Mouse (Mus musculus): ENCODE data around the gene Soat2. TPM values are rescaled to one million over a fixed set of nuclear protein-coding genes. Genes with fewer than 3 reads are reported as not detected.
A peak's percentile ranks its signal among the peaks of the same experiment; 100 is the strongest.

The Soat2 gene
- polyA plus RNA-seq, 1 experiment = not detected

DNA sequence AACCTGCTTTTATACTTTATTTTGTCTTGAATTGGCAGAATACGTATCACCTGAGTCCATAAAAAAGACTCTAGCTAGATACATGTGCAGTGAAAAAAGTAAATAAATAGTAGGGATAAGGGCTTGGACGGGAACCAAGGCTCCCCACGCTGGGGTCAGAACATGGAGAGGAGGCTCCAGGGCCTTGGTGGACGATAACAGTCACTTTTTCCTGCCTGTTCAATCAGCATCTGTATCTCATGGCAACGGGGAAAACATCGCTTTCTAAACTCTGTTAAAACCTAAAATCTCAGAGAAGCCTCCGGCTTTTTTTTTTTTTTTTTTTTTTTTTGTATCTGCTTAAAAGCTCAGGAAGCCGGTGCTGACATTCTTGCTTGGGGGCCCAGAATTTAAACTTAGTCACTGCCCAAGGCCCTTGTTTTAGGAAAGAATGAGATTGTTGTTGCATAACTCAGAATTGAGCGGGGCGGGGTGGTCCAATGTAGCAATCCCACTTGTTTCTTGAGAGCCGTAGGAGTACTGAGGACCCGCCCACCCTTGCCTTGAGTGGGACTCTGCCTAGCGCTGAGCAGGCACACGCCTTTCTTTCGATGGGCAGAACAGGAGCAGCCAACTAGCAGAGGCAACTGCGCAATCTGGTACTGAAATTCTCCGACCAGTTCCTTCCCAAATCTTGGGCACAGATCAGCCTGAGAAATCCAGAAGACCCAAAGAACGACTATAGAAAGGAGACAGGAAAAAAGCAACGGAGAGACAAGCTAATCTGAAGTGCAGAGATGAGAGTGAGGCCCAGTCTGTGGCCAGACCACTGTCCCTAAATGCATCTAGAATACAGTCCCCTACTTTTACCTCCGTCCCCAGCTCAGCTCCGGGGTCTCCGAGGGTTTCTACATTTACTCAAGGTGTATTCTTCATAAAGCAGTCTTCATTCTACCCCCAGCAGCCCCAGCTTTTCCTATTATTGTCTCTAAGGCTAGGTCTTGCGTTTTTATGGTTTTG is 7.1 kb upstream of the Soat2 start:
- WGBS = 49% methylated on average over 23 of the region's 23 CpGs
- no peak overlapping the region for H3K27ac ChIP-seq (ENCODE audit: insufficient read depth, low read depth, low read length)
- H3K4me1 ChIP-seq (ENCODE audit: control insufficient read depth, insufficient read depth, low read length) = peaks cover 20% of the 10 kb centered on the region; the same call in 1 of the 2 replicates
- no peak for TF ChIP-seq CTCF (IDR thresholded peaks at IDR 0.05; ENCODE audit: insufficient read depth, low read depth, low read length)
- TF ChIP-seq POLR2A (IDR thresholded peaks at IDR 0.05; ENCODE audit: insufficient read depth, low read depth, low read length) = no peak
- H3K4me3 ChIP-seq (ENCODE audit: insufficient read depth, low read depth, low read length) = no peak overlapping the region

DNA sequence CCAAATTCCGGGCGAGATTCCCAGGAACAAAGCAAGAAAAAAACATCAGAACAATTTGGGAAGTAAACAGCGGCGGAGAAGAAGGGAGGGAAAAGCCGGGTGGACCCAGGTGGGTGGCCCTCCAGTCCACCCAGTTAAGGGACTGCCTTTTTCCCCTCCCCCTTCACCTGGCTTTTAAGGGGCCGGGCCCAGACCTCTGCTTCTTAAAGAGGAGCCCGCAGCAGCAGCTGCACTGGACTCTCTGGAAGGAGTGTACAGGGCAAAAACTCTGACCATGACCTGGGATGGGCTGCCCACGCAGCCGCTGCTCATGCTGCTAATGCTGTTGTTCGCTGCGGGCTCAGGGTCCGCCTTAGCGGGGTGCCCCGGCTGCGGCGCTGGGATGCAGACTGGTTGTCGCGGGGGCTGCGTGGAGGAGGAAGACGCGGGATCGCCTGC is 6.0 kb upstream of the Soat2 start, which contains the start of gene Igfbp6:
Igfbp6 (plus strand) TSS at position 89 of the 438 bp plus-strand sequence.
- peak within 1 kb of the TSS; percentile 93 for H3K27ac ChIP-seq (ENCODE audit: insufficient read depth, low read depth, low read length)
- 17% methylated on average over 22 of the region's 22 CpGs for WGBS
- H3K4me1 ChIP-seq (ENCODE audit: control insufficient read depth, insufficient read depth, low read length) = peaks cover 20% of the 10 kb centered on the region; the same call in 1 of the 2 replicates
- H3K4me3 ChIP-seq (ENCODE audit: insufficient read depth, low read depth, low read length) = peak within 1 kb of the TSS; percentile 51
- TF ChIP-seq CTCF (IDR thresholded peaks at IDR 0.05; ENCODE audit: insufficient read depth, low read depth, low read length) (no peak), POLR2A (IDR thresholded peaks at IDR 0.05; ENCODE audit: insufficient read depth, low read depth, low read length) (no peak)

DNA sequence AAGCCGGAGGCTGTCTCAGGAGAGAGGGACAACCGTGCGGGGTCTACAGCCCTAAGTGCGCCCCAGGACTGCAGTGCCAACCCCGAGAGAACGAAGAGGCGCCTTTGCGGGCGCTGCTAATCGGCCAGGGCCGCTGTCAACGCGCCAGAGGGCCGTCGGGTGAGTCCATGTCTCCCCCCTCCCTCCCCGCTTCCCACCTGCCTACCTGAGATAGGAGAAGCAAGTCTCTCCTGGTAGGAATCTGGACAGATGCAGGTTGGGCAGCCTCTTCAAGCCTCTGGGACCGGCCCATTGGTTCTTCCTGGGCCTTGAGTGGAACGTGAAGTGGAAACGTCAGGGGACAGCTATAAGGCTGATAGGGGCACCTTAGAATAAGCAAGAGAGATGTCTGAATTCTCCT is 5.6 kb upstream of the Soat2 start:
- Histone ChIP-seq H3K4me1 (ENCODE audit: control insufficient read depth, insufficient read depth, low read length) (peaks cover 20% of the 10 kb centered on the region; the same call in 1 of the 2 replicates), H3K27ac (ENCODE audit: insufficient read depth, low read depth, low read length) (peak overlapping the region; percentile 93), H3K4me3 (ENCODE audit: insufficient read depth, low read depth, low read length) (peak overlapping the region; percentile 51)
- WGBS = 30% methylated on average over 19 of the region's 19 CpGs
- TF ChIP-seq CTCF (IDR thresholded peaks at IDR 0.05; ENCODE audit: insufficient read depth, low read depth, low read length) (no peak), POLR2A (IDR thresholded peaks at IDR 0.05; ENCODE audit: insufficient read depth, low read depth, low read length) (no peak)

DNA sequence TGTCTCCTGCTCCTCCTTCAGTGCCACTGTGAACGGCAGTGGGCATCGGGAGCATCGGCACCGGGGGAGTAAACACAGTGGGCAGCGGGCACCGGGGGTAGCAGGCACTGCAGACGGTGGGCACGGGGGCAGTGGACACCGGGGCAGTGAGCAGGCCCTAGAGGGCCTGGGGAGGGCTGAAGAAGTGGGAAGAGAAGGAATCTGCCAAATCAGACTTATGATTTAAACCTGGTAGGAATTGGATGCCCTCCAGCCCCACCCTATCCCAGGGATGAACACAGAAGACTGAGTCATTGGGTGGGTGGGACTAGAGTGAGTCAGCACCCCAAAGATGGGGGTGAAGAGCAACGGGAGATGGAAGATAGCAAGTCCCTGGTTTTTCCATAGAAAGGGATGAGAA is 5.0 kb upstream of the Soat2 start:
- TF ChIP-seq POLR2A (IDR thresholded peaks at IDR 0.05; ENCODE audit: insufficient read depth, low read depth, low read length) = no peak
- TF ChIP-seq CTCF (IDR thresholded peaks at IDR 0.05; ENCODE audit: insufficient read depth, low read depth, low read length) = no peak
- WGBS = 61% methylated on average over 10 of the region's 10 CpGs
- peak overlapping the region; percentile 51 for H3K4me3 ChIP-seq (ENCODE audit: insufficient read depth, low read depth, low read length)
- H3K27ac ChIP-seq (ENCODE audit: insufficient read depth, low read depth, low read length) = peak overlapping the region; percentile 93
- peaks cover 20% of the 10 kb centered on the region; the same call in 1 of the 2 replicates for H3K4me1 ChIP-seq (ENCODE audit: control insufficient read depth, insufficient read depth, low read length)

DNA sequence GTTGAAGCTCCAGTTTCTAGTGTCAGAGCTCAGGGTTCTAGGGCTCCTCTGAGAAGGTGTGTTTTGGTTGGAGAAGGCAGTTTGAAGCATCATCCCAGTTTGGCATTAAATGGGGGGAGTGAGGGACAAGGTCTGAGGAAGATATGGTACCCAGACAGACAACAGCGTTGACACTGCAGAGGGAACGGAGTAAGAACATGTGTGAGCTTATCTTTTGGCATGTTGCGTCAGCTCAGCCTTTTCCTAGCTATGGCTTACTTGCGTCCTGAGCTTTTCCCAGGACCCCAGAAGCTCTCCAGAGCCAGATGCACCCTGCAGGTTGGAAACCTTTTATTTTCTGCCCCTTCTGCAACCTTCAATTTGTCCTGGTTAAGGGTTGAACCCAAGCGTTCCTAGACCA is 4.2 kb upstream of the Soat2 start:
- peak overlapping the region; percentile 52; the same call in 1 of the 2 replicates for H3K27ac ChIP-seq (ENCODE audit: insufficient read depth, low read depth, low read length)
- no peak overlapping the region for H3K4me3 ChIP-seq (ENCODE audit: insufficient read depth, low read depth, low read length)
- TF ChIP-seq POLR2A (IDR thresholded peaks at IDR 0.05; ENCODE audit: insufficient read depth, low read depth, low read length) (no peak), CTCF (IDR thresholded peaks at IDR 0.05; ENCODE audit: insufficient read depth, low read depth, low read length) (no peak)
- WGBS = 87% methylated on average over 5 of the region's 5 CpGs
- peaks cover 20% of the 10 kb centered on the region; the same call in 1 of the 2 replicates for H3K4me1 ChIP-seq (ENCODE audit: control insufficient read depth, insufficient read depth, low read length)

DNA sequence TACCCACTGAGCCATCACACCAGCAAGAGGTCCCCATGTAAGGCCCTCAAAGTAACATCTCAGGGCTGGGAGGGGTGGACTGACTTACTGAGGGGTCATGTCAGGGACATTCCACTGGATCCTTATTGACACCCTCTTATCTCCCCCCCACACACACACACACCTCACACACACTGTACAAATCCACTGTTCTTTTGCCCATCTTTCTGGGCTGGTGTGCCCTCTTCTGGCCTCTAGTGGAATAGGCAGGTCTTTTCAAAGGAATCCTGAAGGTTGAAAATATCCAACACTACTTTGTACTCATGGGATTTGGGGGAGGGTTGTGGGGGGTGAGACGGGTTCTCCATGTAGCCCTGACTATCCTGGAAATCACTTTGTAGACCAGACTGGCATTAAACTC is 3.4 kb upstream of the Soat2 start:
- Histone ChIP-seq H3K4me1 (ENCODE audit: control insufficient read depth, insufficient read depth, low read length) (peaks cover 20% of the 10 kb centered on the region; the same call in 1 of the 2 replicates), H3K4me3 (ENCODE audit: insufficient read depth, low read depth, low read length) (no peak overlapping the region), H3K27ac (ENCODE audit: insufficient read depth, low read depth, low read length) (no peak overlapping the region)
- WGBS = 3% methylated on average over 1 of the region's 1 CpGs
- TF ChIP-seq CTCF (IDR thresholded peaks at IDR 0.05; ENCODE audit: insufficient read depth, low read depth, low read length) (no peak), POLR2A (IDR thresholded peaks at IDR 0.05; ENCODE audit: insufficient read depth, low read depth, low read length) (no peak)

DNA sequence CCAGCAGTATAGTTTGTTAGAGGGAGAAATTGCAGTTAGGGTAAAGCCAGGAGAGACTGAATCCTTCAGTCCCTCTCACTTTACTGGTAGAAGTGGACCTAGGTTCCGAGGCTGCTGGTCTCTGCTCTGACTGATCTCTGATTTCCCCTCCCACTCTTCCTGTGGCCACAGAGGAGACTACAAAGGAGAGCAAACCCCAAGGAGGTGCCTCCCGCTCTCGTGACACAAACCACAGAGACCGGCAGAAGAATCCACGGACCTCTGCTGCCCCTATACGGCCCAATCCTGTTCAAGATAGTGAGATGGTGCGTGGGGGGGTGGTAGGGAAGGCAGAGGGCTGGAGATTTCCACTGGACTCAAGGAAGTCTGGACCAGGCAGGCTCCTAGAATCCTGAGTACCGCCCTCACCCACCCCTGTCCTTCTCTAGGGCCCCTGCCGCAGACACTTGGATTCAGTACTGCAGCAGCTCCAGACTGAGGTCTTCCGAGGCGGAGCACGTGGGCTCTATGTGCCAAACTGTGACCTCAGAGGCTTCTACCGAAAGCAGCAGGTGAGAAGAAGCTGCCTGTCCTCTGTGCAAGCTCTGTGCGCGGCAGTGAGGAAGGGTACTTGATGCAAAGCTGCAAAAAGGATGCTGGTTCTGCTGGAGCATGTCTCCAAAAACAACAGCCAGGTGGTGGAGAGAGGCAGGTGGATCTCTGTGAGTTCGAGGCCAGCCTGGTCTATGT is 2.5 kb upstream of the Soat2 start:
- 71% methylated on average over 16 of the region's 16 CpGs for WGBS
- peaks cover 19% of the 10 kb centered on the region; the same call in 1 of the 2 replicates for H3K4me1 ChIP-seq (ENCODE audit: control insufficient read depth, insufficient read depth, low read length)
- H3K4me3 ChIP-seq (ENCODE audit: insufficient read depth, low read depth, low read length) = no peak overlapping the region
- H3K27ac ChIP-seq (ENCODE audit: insufficient read depth, low read depth, low read length) = no peak overlapping the region
- TF ChIP-seq CTCF (IDR thresholded peaks at IDR 0.05; ENCODE audit: insufficient read depth, low read depth, low read length) (no peak), POLR2A (IDR thresholded peaks at IDR 0.05; ENCODE audit: insufficient read depth, low read depth, low read length) (no peak)

DNA sequence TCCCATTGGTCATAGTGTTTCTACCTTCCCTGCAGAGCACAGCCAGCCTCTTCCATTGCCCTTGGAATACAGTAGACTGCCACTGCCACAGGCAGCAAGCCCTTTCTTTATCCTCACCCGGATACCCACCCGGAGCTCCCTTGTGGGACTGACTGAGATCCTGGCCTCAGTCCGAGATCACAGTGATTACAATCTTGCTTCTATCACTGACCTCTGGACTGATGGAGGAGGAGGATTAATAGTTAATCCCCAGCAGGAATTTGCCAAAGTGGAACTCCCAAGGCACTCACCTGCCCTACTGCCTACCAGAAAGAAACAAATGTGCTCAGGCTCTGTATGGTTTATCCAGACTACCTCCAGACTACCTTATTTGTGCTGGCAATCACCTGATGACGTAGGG is 765 bp upstream of the Soat2 start:
- TF ChIP-seq CTCF (IDR thresholded peaks at IDR 0.05; ENCODE audit: insufficient read depth, low read depth, low read length) (no peak), POLR2A (IDR thresholded peaks at IDR 0.05; ENCODE audit: insufficient read depth, low read depth, low read length) (no peak)
- 77% methylated on average over 4 of the region's 4 CpGs for WGBS
- Histone ChIP-seq H3K27ac (ENCODE audit: insufficient read depth, low read depth, low read length) (no peak overlapping the region), H3K4me3 (ENCODE audit: insufficient read depth, low read depth, low read length) (no peak overlapping the region), H3K4me1 (ENCODE audit: control insufficient read depth, insufficient read depth, low read length) (peaks cover 9% of the 10 kb centered on the region; the same call in 1 of the 2 replicates)

All from olfactory bulb, adult 2 months (tissue).